Mouse (Mus musculus): Measurements from ENCODE around the gene Atp10b.

DNA sequence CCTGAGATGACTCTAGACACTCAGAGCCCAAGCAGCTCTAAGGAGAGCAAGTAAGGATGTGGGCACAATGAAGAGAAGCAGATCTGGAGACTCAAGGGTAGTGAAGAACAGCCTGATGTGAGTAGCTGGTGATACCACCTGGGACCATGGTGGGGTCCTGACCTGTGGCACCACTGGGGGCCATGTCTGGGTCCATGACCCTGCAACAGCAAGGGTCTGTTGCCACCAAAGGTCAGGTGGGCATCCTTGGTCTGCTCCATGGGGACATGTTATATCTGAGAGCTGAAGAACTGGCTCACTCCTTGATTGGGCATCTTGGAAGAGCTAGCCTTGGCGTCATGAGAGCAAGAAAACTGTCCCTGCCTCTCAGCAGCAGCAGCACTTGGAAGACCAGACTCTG, 64.1 kb downstream of the Atp10b start:
- TF ChIP-seq CTCF (IDR thresholded peaks at IDR 0.05; ENCODE audit: low read depth) (no peak), EP300 (IDR thresholded peaks at IDR 0.05; ENCODE audit: low read depth) (no peak)
